Mouse (Mus musculus): ENCODE data around the gene Pakap. TPM values are rescaled to one million over a fixed set of nuclear protein-coding genes. Genes with fewer than 3 reads are reported as not detected.

Gene Pakap
- polyA plus RNA-seq, 1 experiment = 14.7 TPM

DNA sequence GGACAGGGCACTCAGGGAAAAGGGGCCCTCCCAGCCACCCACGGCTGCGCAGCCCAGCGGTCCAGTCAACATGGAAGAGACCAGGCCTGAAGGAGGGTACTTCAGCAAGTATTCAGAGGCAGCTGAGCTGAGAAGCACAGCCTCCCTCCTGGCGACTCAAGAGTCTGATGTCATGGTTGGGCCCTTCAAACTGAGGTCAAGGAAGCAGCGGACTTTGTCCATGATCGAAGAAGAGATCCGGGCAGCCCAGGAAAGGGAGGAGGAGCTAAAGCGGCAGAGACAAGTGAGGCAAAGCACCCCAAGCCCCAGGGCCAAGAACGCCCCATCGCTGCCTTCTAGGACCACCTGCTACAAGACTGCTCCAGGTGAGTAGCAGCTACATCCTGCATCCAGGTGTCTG, 288.7 kb downstream of the Pakap start:
- H3K27ac ChIP-seq (ENCODE audit: insufficient read depth, low read length) = no peak overlapping the region
- TF ChIP-seq POLR2A (IDR thresholded peaks at IDR 0.05; ENCODE audit: low read depth, low read length) = no peak
- no peak for TF ChIP-seq CTCF (IDR thresholded peaks at IDR 0.05; ENCODE audit: borderline replicate concordance, insufficient read depth, low read length)
- peaks cover 13% of the 10 kb centered on the region for H3K4me1 ChIP-seq (ENCODE audit: control insufficient read depth, insufficient read depth, low read length)
- H3K4me3 ChIP-seq (ENCODE audit: insufficient read depth, low read length) = no peak overlapping the region

DNA sequence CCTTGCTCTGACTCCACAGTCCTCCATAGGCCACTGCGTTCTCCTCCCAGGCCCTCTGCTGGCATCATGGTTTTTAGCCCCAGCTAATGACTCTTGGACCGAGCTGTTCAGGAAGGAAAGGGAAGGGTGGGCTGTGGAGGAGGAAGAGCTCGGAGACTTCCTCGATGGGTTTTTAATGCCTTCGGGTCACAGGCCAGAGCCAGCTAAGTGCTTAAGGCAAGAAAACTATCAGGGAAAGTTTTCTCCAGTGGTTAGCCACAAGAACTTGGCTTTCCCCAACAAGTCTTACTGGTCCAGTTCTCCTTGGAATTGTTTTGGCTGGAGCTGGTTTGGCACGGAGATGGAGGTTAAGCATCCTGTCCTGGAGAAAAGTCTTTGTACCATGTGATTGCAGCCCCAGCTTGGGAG, 292.2 kb downstream of the Pakap start:
- Histone ChIP-seq H3K27ac (ENCODE audit: insufficient read depth, low read length) (0 out of 2 replicates have a peak overlapping the region, but pooled peaks have one; percentile 19), H3K4me1 (ENCODE audit: control insufficient read depth, insufficient read depth, low read length) (peaks cover 22% of the 10 kb centered on the region), H3K4me3 (ENCODE audit: insufficient read depth, low read length) (no peak overlapping the region)
- TF ChIP-seq POLR2A (IDR thresholded peaks at IDR 0.05; ENCODE audit: low read depth, low read length) (no peak), CTCF (IDR thresholded peaks at IDR 0.05; ENCODE audit: borderline replicate concordance, insufficient read depth, low read length) (no peak)

DNA sequence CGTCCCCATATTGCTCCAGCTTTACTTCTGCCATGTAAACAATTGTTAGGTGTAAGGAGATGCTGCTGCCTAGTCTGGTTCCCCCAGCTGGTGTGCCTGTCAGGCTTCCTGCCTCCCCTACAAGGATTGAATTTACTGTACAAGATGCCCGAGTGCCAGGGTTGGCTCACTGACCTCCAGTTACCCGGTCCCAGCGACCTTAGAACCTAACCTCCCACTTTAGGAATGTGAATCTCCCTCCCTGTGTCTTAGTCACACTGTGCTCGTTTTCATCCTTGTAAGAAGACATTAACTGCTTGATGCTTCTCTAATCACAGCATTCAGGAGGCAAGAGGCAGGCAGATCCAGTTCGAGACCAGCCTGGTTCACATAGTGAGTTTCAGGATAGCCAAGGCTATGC, 293.2 kb downstream of the Pakap start:
- peak overlapping the region; percentile 63 for H3K27ac ChIP-seq (ENCODE audit: insufficient read depth, low read length)
- H3K4me1 ChIP-seq (ENCODE audit: control insufficient read depth, insufficient read depth, low read length) = peaks cover 27% of the 10 kb centered on the region
- H3K4me3 ChIP-seq (ENCODE audit: insufficient read depth, low read length) = no peak overlapping the region
- TF ChIP-seq CTCF (IDR thresholded peaks at IDR 0.05; ENCODE audit: borderline replicate concordance, insufficient read depth, low read length) (no peak), POLR2A (IDR thresholded peaks at IDR 0.05; ENCODE audit: low read depth, low read length) (no peak)

DNA sequence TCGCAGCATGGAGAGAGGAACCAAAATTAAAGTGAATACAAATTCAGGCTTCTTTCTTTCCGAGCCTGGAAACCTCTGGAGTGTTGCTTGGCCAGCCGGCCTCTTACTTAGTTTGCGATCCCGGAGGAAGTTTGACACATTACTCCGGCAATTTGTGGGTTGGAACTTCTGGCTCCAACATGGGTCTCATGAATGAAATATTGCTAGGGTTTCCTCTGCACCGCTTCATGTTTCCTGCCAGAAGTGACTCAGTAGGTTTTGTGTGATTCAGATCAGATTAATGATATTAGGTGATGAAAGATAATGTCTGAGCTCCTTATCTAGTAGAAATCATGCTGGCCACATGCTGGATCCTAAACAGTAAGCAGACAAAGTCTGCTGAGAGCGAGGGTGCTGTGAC, 293.9 kb downstream of the Pakap start:
- Histone ChIP-seq H3K4me1 (ENCODE audit: control insufficient read depth, insufficient read depth, low read length) (peaks cover 30% of the 10 kb centered on the region), H3K27ac (ENCODE audit: insufficient read depth, low read length) (peak overlapping the region; percentile 69), H3K4me3 (ENCODE audit: insufficient read depth, low read length) (no peak overlapping the region)
- TF ChIP-seq POLR2A (IDR thresholded peaks at IDR 0.05; ENCODE audit: low read depth, low read length) = no peak
- no peak for TF ChIP-seq CTCF (IDR thresholded peaks at IDR 0.05; ENCODE audit: borderline replicate concordance, insufficient read depth, low read length)

DNA sequence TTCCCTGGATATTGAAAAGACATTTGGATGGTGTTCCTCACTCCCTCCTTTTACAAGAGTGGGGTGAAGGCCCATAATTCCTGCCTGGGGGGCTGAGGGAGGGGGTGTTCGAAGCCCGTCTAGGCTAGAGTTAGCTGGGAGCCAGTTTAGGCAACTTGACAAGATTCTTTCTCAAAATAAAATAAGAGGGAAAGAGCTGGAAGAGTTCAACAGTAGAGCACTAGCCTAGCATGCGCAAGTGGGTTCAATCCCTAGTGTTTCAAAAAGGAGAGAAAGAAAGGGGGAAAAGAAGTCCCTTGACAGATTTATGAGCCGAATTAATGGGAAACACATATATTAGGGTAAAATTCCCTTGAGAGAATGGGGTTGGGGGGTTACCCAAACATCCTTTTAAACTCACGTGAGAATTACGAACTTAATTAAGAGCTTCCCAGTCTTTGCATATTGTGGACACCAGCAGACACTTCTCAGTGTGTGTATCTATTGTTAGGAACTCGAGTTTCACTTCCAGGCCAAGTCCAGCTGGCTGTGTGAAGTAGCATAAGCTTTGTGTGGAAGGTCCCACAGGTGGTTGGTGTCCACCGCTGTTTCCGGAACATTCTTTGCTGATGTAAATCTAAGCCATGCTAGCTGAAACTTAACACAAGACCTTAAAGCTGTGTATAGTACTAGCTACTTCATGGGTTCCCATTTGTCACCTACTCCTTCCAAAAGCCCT, 294.4 kb downstream of the Pakap start:
- H3K4me1 ChIP-seq (ENCODE audit: control insufficient read depth, insufficient read depth, low read length) = peaks cover 33% of the 10 kb centered on the region
- H3K4me3 ChIP-seq (ENCODE audit: insufficient read depth, low read length) = no peak overlapping the region
- TF ChIP-seq POLR2A (IDR thresholded peaks at IDR 0.05; ENCODE audit: low read depth, low read length) (no peak), CTCF (IDR thresholded peaks at IDR 0.05; ENCODE audit: borderline replicate concordance, insufficient read depth, low read length) (no peak)
- peak overlapping the region; percentile 69 for H3K27ac ChIP-seq (ENCODE audit: insufficient read depth, low read length)

DNA sequence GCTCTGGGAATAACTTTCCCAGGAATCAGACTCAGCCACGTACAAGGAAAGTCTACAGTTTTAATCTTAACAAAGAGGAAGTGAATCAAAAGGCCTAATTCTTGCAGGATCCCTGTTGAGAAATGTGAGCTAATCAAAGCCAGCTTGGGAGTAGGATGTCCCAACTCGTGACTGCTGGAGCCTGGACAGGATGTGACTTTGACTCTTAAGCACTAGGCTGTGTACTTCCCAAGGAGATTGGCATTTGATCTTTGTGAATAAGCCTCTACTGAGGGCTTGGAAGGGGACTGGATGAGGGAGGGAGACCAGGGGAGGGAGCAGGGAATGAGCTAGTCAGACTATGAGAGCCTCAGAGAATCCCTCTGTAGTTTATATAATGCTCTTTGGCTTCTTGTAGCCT, 298.1 kb downstream of the Pakap start:
- Histone ChIP-seq H3K4me1 (ENCODE audit: control insufficient read depth, insufficient read depth, low read length) (peaks cover 23% of the 10 kb centered on the region), H3K4me3 (ENCODE audit: insufficient read depth, low read length) (no peak overlapping the region), H3K27ac (ENCODE audit: insufficient read depth, low read length) (peak overlapping the region; percentile 87)
- TF ChIP-seq CTCF (IDR thresholded peaks at IDR 0.05; ENCODE audit: borderline replicate concordance, insufficient read depth, low read length) (no peak), POLR2A (IDR thresholded peaks at IDR 0.05; ENCODE audit: low read depth, low read length) (no peak)

DNA sequence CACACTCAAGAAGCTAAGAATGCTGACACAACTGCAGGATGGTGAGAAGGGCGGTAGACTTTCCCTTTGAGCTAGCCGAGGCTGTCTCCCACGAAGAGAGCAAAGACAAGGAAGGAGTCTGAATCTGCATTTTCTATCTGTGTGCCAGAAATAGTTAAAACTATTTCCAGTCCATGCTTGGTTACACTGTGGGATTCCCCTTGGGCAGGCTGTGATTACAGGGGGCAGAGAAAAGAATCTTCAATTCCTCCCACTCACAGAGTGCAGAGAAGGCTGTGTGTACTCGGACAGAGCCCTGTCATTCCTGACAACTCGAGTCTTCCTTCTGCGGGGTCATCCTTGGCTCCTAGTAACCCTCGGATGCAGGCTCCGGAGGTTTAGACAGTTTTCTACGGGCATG, 299.0 kb downstream of the Pakap start:
- peak overlapping the region; percentile 87 for H3K27ac ChIP-seq (ENCODE audit: insufficient read depth, low read length)
- TF ChIP-seq POLR2A (IDR thresholded peaks at IDR 0.05; ENCODE audit: low read depth, low read length) = no peak
- TF ChIP-seq CTCF (IDR thresholded peaks at IDR 0.05; ENCODE audit: borderline replicate concordance, insufficient read depth, low read length) = no peak
- H3K4me3 ChIP-seq (ENCODE audit: insufficient read depth, low read length) = no peak overlapping the region
- H3K4me1 ChIP-seq (ENCODE audit: control insufficient read depth, insufficient read depth, low read length) = peaks cover 21% of the 10 kb centered on the region

DNA sequence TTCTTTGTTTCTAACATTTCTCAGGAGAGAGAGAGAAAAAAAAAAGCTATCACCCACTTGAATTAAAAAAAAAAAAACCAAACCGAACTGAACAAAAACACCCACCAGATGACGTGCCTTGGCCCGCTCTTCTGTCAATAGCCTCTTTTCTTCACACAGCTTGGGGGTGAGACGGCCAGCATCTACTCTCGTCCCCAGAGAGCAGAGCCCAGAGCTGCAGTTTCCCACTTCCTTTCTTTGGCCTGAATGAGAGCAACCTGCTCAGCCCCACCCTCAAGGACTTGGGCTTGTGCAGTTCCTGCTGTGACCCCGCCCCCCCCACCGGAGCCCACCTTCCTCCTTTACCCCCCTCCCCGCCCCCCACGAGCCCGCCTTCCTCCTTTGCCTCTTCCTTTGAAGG, 299.5 kb downstream of the Pakap start:
- Histone ChIP-seq H3K4me1 (ENCODE audit: control insufficient read depth, insufficient read depth, low read length) (peaks cover 17% of the 10 kb centered on the region), H3K4me3 (ENCODE audit: insufficient read depth, low read length) (no peak overlapping the region), H3K27ac (ENCODE audit: insufficient read depth, low read length) (peak overlapping the region; percentile 87)
- TF ChIP-seq POLR2A (IDR thresholded peaks at IDR 0.05; ENCODE audit: low read depth, low read length) = no peak

DNA sequence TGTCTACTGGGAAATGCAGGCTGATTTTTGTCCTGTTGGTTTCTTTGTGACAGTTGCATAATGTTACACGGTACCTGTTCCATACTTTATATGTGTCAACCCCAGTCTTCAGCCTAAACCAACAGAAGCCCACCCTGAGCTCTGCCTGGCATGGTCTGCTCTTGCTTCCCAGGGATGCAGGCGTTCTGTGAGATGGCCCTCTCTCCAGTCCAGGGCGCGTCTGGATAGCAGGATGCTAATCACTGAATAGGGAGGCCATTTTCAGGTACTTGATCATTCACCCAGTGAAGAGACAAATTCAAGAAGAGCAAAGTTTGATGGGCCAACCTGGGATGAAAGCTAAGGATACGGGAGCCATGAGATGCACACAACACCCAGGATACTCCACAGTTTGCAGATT, 311.2 kb downstream of the Pakap start:
- peaks cover 16% of the 10 kb centered on the region for H3K4me1 ChIP-seq (ENCODE audit: control insufficient read depth, insufficient read depth, low read length)
- TF ChIP-seq CTCF (IDR thresholded peaks at IDR 0.05; ENCODE audit: borderline replicate concordance, insufficient read depth, low read length) = no peak
- TF ChIP-seq POLR2A (IDR thresholded peaks at IDR 0.05; ENCODE audit: low read depth, low read length) = no peak
- H3K4me3 ChIP-seq (ENCODE audit: insufficient read depth, low read length) = no peak overlapping the region
- no peak overlapping the region for H3K27ac ChIP-seq (ENCODE audit: insufficient read depth, low read length)

DNA sequence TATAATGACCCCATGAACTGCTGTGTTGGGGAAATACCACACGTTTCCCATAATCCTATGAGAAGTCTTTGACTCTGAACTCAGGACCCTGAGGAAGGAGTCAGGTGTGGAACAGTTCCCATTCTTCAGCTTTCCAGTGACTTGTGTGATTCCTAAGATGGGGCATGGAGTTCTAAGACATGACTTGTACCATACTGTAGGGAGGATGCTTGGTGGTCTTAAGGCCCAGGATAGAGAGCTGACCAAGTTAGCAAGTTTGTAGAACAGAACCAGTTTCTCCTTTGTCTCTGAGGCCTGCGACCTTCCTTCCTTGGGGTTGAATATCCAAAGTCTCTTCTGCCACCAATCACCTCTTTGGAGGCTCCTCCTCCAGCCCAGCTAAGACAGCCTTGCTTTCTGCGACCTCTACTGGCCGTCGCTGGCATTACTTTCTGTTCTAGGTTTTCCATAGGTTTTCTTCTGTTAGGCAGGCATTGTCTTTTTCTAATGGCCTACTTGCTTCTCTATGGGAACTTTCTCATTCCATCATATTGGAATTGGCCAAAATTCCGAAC, 311.9 kb downstream of the Pakap start:
- Histone ChIP-seq H3K27ac (ENCODE audit: insufficient read depth, low read length) (no peak overlapping the region), H3K4me1 (ENCODE audit: control insufficient read depth, insufficient read depth, low read length) (peaks cover 16% of the 10 kb centered on the region), H3K4me3 (ENCODE audit: insufficient read depth, low read length) (no peak overlapping the region)
- TF ChIP-seq POLR2A (IDR thresholded peaks at IDR 0.05; ENCODE audit: low read depth, low read length) (no peak), CTCF (IDR thresholded peaks at IDR 0.05; ENCODE audit: borderline replicate concordance, insufficient read depth, low read length) (peak; percentile 65; the same call in 1 of the 2 replicates)
